Mouse (Mus musculus) embryo, embryonic 11 days (tissue): ENCODE data around the gene Bglap3.

Experiments used
- DNase-seq: peaks from one replicate; pipeline ENCODE4 v3.0.0-alpha.2; 2015

Gene Bglap3

DNA sequence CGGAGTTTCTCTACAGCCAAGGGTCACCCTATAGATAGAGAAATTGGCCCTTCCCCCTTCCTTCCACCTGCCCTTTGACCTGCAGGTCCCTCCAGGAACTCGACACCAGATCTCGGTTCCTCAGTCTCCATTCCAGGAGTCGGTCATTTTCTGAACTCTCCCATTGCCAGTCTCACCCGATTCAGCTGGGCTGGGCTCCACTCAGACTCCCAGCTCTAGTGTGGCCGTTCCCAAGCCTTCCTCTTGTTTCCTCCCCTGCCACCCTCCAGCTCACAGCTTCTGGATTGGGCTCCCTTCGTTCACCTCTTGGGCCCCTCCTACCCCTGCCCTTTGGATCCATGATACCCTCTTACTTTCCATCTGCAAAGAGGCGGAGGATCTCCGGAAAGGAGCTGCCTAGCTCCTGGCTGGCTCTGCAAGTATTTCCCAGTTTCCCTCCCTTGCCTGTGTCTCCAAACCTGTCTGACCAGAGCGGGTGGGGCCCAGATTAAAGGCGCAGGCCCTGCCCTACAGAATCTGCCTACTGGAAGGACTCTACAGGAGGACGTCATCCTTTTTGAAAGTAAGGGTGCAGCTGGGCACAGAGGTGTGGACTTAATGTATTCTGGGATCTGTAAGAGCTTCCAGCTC is 38.4 kb downstream of the Bglap3 start:
- no peak for DNase-seq

DNA sequence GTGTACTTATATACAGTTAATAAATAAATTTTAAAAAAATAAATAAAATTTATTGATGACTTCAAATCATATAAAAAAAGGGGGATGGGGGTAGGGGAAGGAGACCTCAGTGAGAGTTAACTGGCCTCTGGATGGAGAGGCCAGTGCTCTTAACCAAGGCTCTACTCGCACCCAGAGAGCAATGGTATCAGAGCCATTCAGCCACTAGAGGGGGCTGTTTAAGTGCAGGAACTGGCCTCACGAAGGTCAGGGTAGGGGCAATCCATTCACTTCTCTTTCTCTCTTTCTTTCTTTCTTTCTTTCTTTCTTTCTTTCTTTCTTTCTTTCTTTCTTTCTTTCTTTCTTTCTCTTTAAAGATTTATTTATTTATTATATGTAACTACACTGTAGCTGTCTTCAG is 41.3 kb downstream of the Bglap3 start:
- peak; percentile 61 for DNase-seq

DNA sequence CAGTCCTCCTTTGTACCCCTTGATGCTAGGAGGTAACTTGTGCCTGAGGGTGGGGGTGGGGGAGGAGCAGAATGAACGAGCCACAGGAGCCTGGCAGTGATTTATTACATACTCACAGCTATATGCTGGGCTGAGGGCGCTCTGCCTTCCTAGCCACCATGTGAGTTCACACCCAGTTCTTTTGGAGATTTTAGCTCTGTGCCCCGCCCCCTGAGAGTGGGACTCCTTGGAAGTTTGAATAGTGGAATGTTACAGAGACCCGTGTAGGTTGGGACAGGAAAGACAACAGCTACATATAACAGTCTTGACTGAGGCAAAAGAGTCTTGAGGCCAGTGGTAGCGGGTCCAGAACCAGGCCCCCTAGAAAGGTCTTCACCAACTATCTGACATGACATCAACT is 43.6 kb downstream of the Bglap3 start:
- DNase-seq: no peak

DNA sequence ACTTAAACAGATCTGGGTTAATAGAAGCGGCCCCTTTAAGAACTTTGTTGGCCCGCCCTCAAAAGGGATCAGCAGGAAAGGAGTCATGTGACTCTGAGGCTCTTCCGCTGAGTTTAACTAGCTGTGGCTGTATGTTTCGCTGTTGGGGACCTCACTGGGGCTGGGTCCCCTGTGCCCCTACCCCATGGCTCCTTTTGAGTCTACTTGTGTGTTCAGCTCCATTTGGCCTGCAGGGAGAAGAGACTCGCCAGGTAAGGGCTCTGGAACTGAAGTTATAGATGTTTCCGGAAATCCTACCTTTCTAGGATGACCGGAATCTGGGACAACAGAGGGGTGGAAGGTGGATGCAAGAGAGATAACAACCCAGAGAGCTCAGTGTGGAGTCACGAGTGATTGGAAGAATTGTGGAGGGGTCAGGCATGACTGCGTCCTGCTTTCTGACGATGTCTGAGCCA is 47.6 kb downstream of the Bglap3 start, which contains the start of gene Glmp:
TSS of gene Glmp (plus strand) at position 73 of the 455 bp plus-strand sequence.
- peak; percentile 84 for DNase-seq
